Mouse (Mus musculus): ENCODE measurements around the gene Tbx6. TPM values are rescaled to one million over a fixed set of nuclear protein-coding genes. Genes with fewer than 3 reads are reported as not detected.

Gene Tbx6
- polyA plus RNA-seq, 1 experiment = 0.01 TPM

DNA sequence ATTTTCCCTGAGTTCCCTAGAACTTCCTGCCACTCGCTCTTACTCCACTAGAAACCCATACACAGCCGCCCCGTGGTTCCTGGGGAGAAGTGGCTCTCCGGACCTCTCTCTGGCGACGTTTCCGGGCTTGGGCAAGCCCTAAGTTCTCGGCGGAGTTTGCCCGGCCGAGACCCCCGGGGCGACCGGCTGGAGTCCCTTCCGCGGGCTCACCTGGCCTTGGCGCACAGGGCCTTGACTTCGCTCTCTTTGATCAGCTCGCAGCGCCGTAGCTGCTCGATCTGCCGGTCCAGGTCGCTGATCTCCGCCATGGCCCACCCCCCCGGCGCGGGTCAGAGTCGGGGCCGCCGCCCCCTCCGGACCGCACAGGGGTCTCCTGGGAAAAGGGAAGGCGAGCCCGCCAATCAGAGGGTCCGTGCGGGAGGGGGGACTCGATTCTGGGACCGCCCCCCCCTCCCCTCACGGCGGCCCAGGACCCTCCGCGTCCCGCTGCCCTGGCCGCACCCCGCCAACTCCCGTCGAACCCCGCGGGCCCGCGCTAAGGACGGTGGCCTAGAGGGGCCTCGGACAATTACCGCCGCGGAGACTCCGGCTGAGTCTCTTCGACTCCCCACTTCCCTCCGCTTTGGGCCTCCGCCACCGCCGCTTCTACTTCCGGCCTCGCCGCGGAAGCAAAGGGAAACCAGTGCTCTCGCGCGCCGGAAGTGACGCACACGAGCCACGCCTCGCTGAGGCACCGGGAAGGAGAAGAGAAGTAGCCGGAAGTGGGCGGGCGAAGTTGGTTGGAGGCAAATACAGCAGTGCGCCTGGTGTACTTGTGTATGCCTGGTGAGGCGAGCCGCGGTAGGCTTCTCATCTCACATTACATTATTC is 10.8 kb downstream of the Tbx6 start, which contains the start of gene Ppp4c:
Ppp4c (minus strand) TSS at position 646 of the 870 bp plus-strand sequence.
- Histone ChIP-seq H3K4me3 (ENCODE audit: insufficient read depth, poor library complexity, severe bottlenecking) (peak within 1 kb of the TSS; percentile 80), H3K79me3 (ENCODE audit: low read depth) (peaks cover 42% of the 10 kb centered on the region), H3K27me3 (ENCODE audit: control insufficient read depth, insufficient read depth, insufficient read length) (no peaks in the 10 kb centered on the region), H3ac (ENCODE audit: control insufficient read depth, insufficient read length, low read depth) (peak within 1 kb of the TSS; percentile 63), H3K79me2 (ENCODE audit: control insufficient read depth, insufficient read depth) (peaks cover 60% of the 10 kb centered on the region), H3K36me3 (ENCODE audit: control insufficient read depth, insufficient read depth) (peaks cover 64% of the 10 kb centered on the region)
- TF ChIP-seq FOSL1 (IDR thresholded peaks at IDR 0.05; ENCODE audit: insufficient read depth, low read length, poor library complexity, severe bottlenecking) (no peak), MAX (IDR thresholded peaks at IDR 0.05) (peak; percentile 33)

DNA sequence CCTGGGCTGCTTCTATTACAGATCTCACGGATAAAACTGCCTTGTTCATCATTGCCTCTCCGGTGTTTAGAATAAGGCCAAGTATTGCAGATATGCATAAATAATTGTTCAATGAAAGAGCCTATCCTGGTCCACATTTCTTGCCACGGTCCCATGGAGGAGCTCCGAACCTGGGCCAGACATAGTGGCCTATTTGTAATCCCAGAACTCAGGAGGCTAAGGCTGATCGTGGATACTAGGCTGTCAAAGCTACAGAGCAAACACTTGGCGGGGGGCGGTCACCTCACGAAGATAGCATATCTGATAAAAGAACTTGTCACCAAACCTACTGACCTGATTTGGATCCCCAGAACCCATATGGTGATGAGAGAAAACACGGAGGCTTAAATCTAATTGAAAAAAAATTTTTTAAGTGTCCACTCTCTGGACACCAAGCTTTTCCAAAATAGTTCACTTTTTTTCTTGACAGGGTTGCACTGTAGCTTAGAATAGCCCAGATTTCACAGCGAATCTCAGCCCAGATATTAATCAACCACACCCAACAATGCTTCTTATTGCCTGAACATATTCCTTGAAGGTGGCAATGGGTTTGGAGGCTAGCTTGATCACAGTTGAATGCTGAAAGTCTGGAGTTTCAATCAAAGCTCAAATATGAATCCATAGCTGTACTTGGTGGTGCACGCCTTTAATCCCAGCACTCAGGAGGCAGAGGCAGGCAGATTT is 11.6 kb downstream of the Tbx6 start:
- Histone ChIP-seq H3K36me3 (ENCODE audit: control insufficient read depth, insufficient read depth) (peaks cover 62% of the 10 kb centered on the region), H3ac (ENCODE audit: control insufficient read depth, insufficient read length, low read depth) (peak overlapping the region; percentile 23), H3K79me2 (ENCODE audit: control insufficient read depth, insufficient read depth) (peaks cover 68% of the 10 kb centered on the region), H3K79me3 (ENCODE audit: low read depth) (peaks cover 50% of the 10 kb centered on the region), H3K27me3 (ENCODE audit: control insufficient read depth, insufficient read depth, insufficient read length) (no peaks in the 10 kb centered on the region), H3K4me3 (ENCODE audit: insufficient read depth, poor library complexity, severe bottlenecking) (peak overlapping the region; percentile 80)
- no peak for TF ChIP-seq USF1 (IDR thresholded peaks at IDR 0.05; ENCODE audit: low read depth)
- TF ChIP-seq CEBPB (IDR thresholded peaks at IDR 0.05; ENCODE audit: low read depth) = no peak
- TF ChIP-seq MYOG (IDR thresholded peaks at IDR 0.05; ENCODE audit: control insufficient read depth, extremely low read depth, insufficient read length) = no peak
- no peak for TF ChIP-seq MYOD1 (IDR thresholded peaks at IDR 0.05; ENCODE audit: control insufficient read depth, insufficient read length, low read depth)
- TF ChIP-seq MAX (IDR thresholded peaks at IDR 0.05) = no peak
- TF ChIP-seq CTCF (IDR thresholded peaks at IDR 0.05; ENCODE audit: control insufficient read depth, insufficient read depth, insufficient read length) = no peak
- no peak for TF ChIP-seq FOSL1 (IDR thresholded peaks at IDR 0.05; ENCODE audit: insufficient read depth, low read length, poor library complexity, severe bottlenecking)

DNA sequence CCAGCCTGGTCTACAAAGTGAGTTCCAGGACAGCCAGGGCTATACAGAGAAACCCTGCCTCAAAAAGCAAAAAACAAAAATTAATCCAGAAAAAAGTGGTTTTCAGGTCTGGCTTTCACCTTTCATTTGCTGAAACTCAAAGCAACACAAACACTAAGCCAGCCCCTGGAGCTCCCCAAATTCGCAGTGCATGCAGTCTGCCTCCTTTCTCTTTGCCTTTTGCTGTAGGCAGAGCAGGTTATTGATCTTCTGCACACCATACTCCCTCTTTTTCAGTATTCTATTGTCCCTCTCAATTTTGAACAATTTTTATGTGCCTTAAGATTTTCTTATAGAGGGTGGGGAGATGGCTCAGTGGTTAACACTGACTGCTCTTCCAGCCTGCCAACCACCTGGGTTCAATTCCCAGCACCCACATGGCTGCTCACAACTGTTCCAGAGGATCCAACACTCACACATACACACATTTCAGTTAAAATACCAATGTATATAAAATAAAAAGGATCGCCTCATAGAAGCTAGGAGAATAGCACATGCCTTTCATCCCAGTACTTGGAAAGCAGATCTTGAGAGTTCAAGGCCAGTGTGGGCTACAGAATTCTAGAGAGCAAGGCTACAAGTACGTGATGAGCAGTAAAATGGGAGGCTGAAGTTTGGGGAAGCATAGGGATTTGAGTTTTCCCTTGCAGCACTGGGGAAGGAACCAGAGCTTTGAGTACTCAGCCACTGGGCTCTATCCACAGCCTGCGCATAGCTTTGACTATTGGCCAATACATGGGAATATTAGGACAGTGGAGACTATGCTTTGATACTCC is 12.4 kb downstream of the Tbx6 start:
- Histone ChIP-seq H3K4me3 (ENCODE audit: insufficient read depth, poor library complexity, severe bottlenecking) (no peak overlapping the region), H3K36me3 (ENCODE audit: control insufficient read depth, insufficient read depth) (peaks cover 54% of the 10 kb centered on the region), H3ac (ENCODE audit: control insufficient read depth, insufficient read length, low read depth) (no peak overlapping the region), H3K27me3 (ENCODE audit: control insufficient read depth, insufficient read depth, insufficient read length) (no peaks in the 10 kb centered on the region), H3K79me3 (ENCODE audit: low read depth) (peaks cover 57% of the 10 kb centered on the region), H3K79me2 (ENCODE audit: control insufficient read depth, insufficient read depth) (peaks cover 72% of the 10 kb centered on the region)
- no peak for TF ChIP-seq CTCF (IDR thresholded peaks at IDR 0.05; ENCODE audit: control insufficient read depth, insufficient read depth, insufficient read length)
- TF ChIP-seq MAX (IDR thresholded peaks at IDR 0.05) = no peak
- no peak for TF ChIP-seq FOSL1 (IDR thresholded peaks at IDR 0.05; ENCODE audit: insufficient read depth, low read length, poor library complexity, severe bottlenecking)
- no peak for TF ChIP-seq MYOG (IDR thresholded peaks at IDR 0.05; ENCODE audit: control insufficient read depth, extremely low read depth, insufficient read length)
- no peak for TF ChIP-seq MYOD1 (IDR thresholded peaks at IDR 0.05; ENCODE audit: control insufficient read depth, insufficient read length, low read depth)
- TF ChIP-seq CEBPB (IDR thresholded peaks at IDR 0.05; ENCODE audit: low read depth) = no peak
- TF ChIP-seq USF1 (IDR thresholded peaks at IDR 0.05; ENCODE audit: low read depth) = no peak

DNA sequence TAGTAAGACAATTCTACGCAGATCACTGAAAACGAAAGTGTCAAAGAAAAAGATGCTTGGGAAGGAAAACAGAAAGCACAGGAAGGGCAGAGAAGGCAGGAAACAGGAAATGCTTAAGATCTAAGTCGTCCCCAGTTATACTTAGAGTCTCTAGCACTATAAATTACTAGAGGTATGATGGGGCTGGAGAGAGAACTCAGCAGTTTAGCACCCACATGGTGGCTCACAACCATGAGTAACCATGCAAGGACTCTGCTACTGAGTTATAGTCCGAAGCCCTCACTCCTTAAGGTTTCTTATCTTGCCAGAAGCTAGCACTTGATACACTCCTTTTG is 13.0 kb downstream of the Tbx6 start:
- Histone ChIP-seq H3K4me3 (ENCODE audit: insufficient read depth, poor library complexity, severe bottlenecking) (no peak overlapping the region), H3K27me3 (ENCODE audit: control insufficient read depth, insufficient read depth, insufficient read length) (no peaks in the 10 kb centered on the region), H3ac (ENCODE audit: control insufficient read depth, insufficient read length, low read depth) (no peak overlapping the region), H3K79me3 (ENCODE audit: low read depth) (peaks cover 56% of the 10 kb centered on the region), H3K79me2 (ENCODE audit: control insufficient read depth, insufficient read depth) (peaks cover 70% of the 10 kb centered on the region), H3K36me3 (ENCODE audit: control insufficient read depth, insufficient read depth) (peaks cover 48% of the 10 kb centered on the region)
- TF ChIP-seq USF1 (IDR thresholded peaks at IDR 0.05; ENCODE audit: low read depth) (no peak), FOSL1 (IDR thresholded peaks at IDR 0.05; ENCODE audit: insufficient read depth, low read length, poor library complexity, severe bottlenecking) (no peak), CEBPB (IDR thresholded peaks at IDR 0.05; ENCODE audit: low read depth) (no peak), MYOD1 (IDR thresholded peaks at IDR 0.05; ENCODE audit: control insufficient read depth, insufficient read length, low read depth) (no peak), CTCF (IDR thresholded peaks at IDR 0.05; ENCODE audit: control insufficient read depth, insufficient read depth, insufficient read length) (no peak), MYOG (IDR thresholded peaks at IDR 0.05; ENCODE audit: control insufficient read depth, extremely low read depth, insufficient read length) (no peak), MAX (IDR thresholded peaks at IDR 0.05) (no peak)
